Mouse (Mus musculus) forebrain, embryonic 13.5 days (tissue): Measurements from ENCODE around the gene Lsm3. TPM values are rescaled to one million over a fixed set of nuclear protein-coding genes. Genes with fewer than 3 reads are reported as not detected.

ENCODE experiments used
- ATAC-seq: fragments of 200-750 bp; cut with Nextera tagmentation; 2 replicates; pipeline ENCODE4 v1.8.0; 2017
- H3K27ac ChIP-seq: fragments of 300-500 bp; sonication (generic); 2 replicates; pipeline ENCODE4 v1.5.1; 2015; ENCODE audit warnings: inconsistent platforms, mild to moderate bottlenecking, moderate library complexity
- H3K27me3 ChIP-seq: fragments of 300-500 bp; sonication (generic); 2 replicates; pipeline ENCODE4 v1.6.1; 2015; ENCODE audit warnings: mild to moderate bottlenecking, inconsistent platforms
- H3K36me3 ChIP-seq: fragments of 300-500 bp; sonication (generic); 2 replicates; pipeline ENCODE4 v1.6.1; 2015; ENCODE audit warnings: mild to moderate bottlenecking, inconsistent platforms; ENCODE audit not compliant: poor library complexity, severe bottlenecking
- H3K4me1 ChIP-seq: fragments of 300-500 bp; sonication (generic); 2 replicates; pipeline ENCODE4 v1.6.1; 2015; ENCODE audit warnings: inconsistent platforms
- H3K4me2 ChIP-seq: fragments of 300-500 bp; sonication (generic); 2 replicates; pipeline ENCODE4 v1.6.1; 2015; ENCODE audit warnings: inconsistent platforms, mild to moderate bottlenecking, moderate library complexity
- H3K4me3 ChIP-seq: fragments of 300-500 bp; sonication (generic); 2 replicates; pipeline ENCODE4 v1.5.1; 2015; ENCODE audit warnings: mild to moderate bottlenecking, inconsistent platforms
- H3K9ac ChIP-seq: fragments of 300-500 bp; sonication (generic); 2 replicates; pipeline ENCODE4 v1.6.1; 2015; ENCODE audit warnings: mild to moderate bottlenecking, inconsistent platforms
- H3K9me3 ChIP-seq: fragments of 300-500 bp; sonication (generic); replicated peaks from 2 replicates; pipeline ENCODE4 v1.6.1; 2016; ENCODE audit warnings: inconsistent platforms
- whole genome bisulfite sequencing: fragments of 180-500 bp; shearing (Covaris S2); methylation state at CpG from one replicate; pipeline ENCODE4 v1.1.7; 2015; 5-methylcytosine and 5-hydroxymethylcytosine counted together
- polyA plus RNA-seq: library from polyadenylated mRNA; unstranded; fragments of >200 nt; fragmentation: Nextera tagmentation; extraction: Ambion mirVana; gene quantifications from 2 replicates; pipeline ENCODE4 v1.2.1, GENCODE M21; 2015

The Lsm3 gene
- polyA plus RNA-seq, 1 experiment from 2014 or later = 275 TPM

DNA sequence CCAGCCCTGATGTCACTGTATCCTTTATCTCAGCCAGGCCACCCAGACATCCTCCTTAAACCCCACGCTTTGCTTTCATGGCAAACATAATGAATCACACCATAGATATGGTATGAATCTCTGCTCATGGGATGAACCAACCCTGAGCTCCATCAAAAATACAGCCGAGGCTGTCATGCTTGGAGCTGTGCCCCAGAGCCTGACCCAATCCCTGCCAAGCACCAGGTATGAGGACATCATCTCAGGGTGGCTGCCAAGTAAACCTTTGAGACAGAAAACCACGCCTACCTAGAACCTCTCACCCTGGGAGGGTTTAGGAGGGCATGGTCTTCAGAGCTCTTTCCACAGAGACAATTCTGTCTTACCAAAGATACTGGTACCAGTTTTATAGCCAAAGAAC lies 47.3 kb downstream of the Lsm3 start:
- H3K4me1 ChIP-seq = 0 out of 2 replicates have a peak, but pooled peaks cover 4% of the 10 kb centered on the region
- H3K9ac ChIP-seq = no peak overlapping the region
- ATAC-seq = no peak
- WGBS = 83% methylated on average over 3 of the region's 3 CpGs
- H3K4me3 ChIP-seq = no peak overlapping the region
- H3K27ac ChIP-seq = no peak overlapping the region
- no peaks in the 10 kb centered on the region for H3K36me3 ChIP-seq
- no peak overlapping the region for H3K4me2 ChIP-seq
- no peaks in the 10 kb centered on the region for H3K9me3 ChIP-seq
- no peaks in the 10 kb centered on the region for H3K27me3 ChIP-seq

- no peaks in the 10 kb centered on the region for H3K27me3 ChIP-seq
- no peak overlapping the region for H3K9ac ChIP-seq
- WGBS = 87% methylated on average over 9 of the region's 9 CpGs
- H3K9me3 ChIP-seq = no peaks in the 10 kb centered on the region
- H3K27ac ChIP-seq = no peak overlapping the region
- no peak overlapping the region for H3K4me3 ChIP-seq
- H3K4me2 ChIP-seq = no peak overlapping the region
- ATAC-seq = no peak
- no peaks in the 10 kb centered on the region for H3K36me3 ChIP-seq
- H3K4me1 ChIP-seq = no peaks in the 10 kb centered on the region
These were observed 50.7 kb downstream of the Lsm3 start for GRCm38 (mm10) chr6:91566407-91566806.

Other genes with a start within 250 kb of the Lsm3 start
- gene Wnt7a, start 104.6 kb upstream of the Lsm3 start, polyA plus RNA-seq = 21.9 and 22.8 TPM in 2 replicates
- 27.3 and 30.7 TPM in 2 replicates for gene Chchd4, start 42.4 kb upstream of the Lsm3 start, polyA plus RNA-seq
- gene Tmem43, start 42.2 kb upstream of the Lsm3 start, polyA plus RNA-seq = 48.3 and 56.8 TPM in 2 replicates
- 18.6 and 20.5 TPM in 2 replicates for gene Xpc, start within 50 bp of the Lsm3 start, polyA plus RNA-seq
- gene Slc6a6, start 168.1 kb downstream of the Lsm3 start, polyA plus RNA-seq = 68.2 and 73.1 TPM in 2 replicates